Mouse (Mus musculus) left cerebral cortex, adult 9 months (tissue): ENCODE data around the gene Dcst1.

Experiments
- DNase-seq, 2 experiments: peaks; one replicate each; pipeline ENCODE4 v3.0.0; 2022; ENCODE audit warnings: low spot score in 2 of 2

The Dcst1 gene

GRCm38 (mm10) chr3:89388901-89389740 is 24.1 kb upstream of the Dcst1 start:
- peak in 1 of 2 experiments; percentile 32 for DNase-seq

GRCm38 (mm10) chr3:89388134-89388881 is 23.3 kb upstream of the Dcst1 start:
- peak in 1 of 2 experiments; percentile 43 for DNase-seq

GRCm38 (mm10) chr3:89387632-89388031 is 22.6 kb upstream of the Dcst1 start:
- no peak for DNase-seq

DNA sequence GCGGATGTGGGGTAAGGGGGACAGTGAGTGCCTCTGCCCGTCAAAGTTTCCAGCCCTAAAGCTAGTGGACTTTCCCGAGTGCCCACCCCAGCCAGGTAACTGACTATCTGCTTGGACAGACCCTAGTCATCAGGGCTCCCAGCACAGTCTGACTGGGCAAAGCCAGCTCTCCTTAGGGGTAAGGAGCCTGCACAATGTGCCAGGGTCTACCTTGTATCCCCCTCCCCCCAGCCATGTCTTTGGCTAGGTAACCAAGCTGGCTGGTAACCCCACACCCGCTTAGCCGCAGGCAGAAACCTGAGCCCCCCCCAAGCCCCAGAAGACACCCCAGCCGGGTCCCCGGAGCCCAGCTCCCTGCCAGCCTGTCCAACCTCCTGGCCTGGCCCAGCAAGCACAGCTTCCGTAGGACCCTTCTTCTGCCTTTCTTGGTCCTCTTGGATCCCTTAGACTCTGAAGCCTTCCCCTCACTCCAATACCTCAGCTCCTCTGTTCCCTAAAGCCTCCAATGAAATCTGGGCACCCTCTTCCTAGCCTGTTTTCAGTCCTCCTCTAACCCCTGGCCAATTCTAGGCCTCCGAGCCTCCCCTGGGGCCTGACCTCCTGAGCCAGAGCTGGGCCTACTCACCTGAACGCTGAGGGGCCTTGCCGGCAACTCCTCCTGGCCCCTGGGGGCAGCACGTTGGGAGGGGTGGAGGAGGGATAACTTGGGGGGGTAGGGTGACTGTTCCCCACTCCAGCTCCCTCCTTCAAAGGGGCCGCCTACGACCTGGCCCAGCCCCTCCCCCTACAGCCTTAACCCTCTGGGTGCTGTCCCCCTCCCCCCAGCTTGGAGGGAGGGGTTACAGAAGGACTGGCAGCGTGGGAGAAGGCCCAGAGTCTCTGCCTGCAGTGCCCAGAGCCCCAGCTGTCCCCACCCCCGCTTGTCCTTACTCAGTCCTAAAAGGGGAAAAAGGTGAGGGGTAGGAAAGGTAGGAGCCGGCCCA is 21.7 kb upstream of the Dcst1 start:
- no peak for DNase-seq

GRCm38 (mm10) chr3:89385451-89385850 is 20.4 kb upstream of the Dcst1 start:
- DNase-seq = no peak

GRCm38 (mm10) chr3:89384331-89385076 is 19.5 kb upstream of the Dcst1 start:
- DNase-seq = no peak

DNA sequence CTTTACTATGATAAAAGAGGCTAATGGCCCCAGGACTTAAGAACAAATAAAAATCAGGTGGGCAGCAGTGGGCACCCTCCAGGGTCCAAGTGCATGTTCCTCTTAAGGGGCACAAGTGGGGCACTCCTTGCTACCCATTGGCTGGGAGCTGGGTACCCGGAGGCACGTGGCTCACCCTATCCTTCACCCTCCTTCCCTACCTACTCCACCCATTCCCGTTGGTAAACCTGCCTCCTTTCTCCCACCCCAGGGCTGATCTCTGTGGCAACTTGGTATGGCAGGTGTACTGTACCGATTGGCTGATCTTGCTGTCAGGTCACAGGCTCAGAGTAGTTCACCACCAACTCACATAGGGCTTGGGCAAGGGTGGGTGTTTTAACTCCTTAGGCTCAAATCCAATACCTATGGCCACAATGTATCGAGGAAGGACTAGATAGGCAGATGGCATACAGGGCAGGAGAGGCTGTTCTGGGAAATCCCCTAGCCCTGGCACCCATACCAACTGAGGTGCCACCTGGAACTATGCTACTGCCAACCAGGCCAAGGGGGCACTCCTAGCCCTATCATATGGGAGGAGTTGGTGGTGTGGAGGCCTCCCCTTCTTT is 18.7 kb upstream of the Dcst1 start:
- DNase-seq = no peak

GRCm38 (mm10) chr3:89382950-89383349 is 17.9 kb upstream of the Dcst1 start:
- no peak for DNase-seq

- DNase-seq = no peak
These were observed 17.2 kb upstream of the Dcst1 start for GRCm38 (mm10) chr3:89382033-89382882.

DNA sequence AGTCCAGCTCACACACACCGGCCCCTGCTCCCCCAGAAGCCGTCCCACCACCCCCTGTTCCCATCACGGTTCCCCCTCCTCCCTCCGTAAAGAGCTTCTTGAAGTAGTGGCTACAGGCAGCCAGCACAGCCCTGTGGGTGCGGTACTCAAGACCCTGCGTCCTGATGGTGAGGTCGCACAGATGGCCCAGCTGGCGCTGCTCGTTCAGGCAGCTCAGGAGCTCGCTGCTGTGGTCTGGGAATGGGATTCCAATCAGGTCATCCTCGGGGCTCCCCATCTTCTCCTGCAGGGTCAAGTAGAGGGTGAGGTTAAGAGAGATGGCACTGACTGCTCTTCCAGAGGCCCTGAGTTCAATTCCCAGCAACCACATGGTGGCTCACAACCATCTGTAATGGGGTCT is 16.2 kb upstream of the Dcst1 start:
- DNase-seq = no peak

DNA sequence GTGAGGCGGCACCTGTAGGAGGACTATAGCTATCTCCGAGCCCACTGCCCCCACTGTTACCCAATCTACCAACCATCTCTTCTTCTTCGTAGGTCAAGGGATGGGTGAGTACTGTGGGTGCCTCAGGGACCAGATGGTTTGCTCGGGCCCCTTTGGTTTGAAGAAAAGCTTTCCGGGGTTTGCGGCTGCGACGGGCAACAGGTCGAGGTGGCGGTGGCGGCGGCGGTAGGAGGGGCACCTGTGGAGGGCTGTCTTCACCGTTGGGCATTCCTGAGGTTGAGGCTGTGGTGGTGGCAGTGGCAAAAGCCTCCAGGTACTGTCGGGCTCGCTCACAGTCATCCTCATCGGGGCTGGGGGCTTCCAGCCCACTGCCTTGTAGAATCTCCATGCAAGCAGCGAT is 15.7 kb upstream of the Dcst1 start:
- DNase-seq = no peak

- no peak for DNase-seq
These were observed 15.2 kb upstream of the Dcst1 start for GRCm38 (mm10) chr3:89380291-89380690.

DNA sequence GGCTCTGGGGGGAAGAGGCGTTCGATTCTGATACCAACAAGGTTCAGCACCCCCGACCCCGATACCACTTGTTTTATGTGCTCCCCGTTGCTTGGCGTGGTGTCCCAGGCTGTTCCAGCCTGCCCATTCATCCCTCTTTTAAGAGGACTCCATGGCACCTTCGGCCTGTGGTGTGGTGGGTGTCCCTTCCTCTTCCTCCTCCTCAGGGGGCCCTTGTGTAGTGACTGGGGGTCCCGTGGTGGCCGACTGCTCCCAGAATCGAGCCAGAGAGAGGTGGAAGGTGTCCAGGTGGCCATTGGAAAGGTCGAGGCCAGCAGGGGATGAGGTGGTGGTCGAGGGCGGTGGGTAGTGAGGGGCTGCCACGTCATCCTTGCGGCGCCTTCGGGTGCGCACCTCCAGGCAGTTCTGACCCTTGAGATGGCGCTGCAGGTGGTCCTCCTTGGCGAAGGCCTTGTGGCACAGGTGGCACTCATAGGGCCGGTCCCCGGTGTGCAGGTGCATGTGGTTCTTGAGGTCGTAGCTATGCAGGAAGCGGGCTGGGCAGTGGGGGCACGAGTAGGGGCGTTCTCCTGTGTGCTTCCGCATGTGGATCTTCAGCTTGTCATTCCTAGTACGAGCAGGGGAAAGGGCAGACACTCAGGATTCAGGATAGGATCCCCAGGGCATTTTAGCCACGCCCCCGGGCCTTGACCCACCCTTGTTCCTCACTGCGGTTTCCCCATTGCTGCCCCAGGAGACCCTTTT is 14.5 kb upstream of the Dcst1 start:
- no peak for DNase-seq

DNA sequence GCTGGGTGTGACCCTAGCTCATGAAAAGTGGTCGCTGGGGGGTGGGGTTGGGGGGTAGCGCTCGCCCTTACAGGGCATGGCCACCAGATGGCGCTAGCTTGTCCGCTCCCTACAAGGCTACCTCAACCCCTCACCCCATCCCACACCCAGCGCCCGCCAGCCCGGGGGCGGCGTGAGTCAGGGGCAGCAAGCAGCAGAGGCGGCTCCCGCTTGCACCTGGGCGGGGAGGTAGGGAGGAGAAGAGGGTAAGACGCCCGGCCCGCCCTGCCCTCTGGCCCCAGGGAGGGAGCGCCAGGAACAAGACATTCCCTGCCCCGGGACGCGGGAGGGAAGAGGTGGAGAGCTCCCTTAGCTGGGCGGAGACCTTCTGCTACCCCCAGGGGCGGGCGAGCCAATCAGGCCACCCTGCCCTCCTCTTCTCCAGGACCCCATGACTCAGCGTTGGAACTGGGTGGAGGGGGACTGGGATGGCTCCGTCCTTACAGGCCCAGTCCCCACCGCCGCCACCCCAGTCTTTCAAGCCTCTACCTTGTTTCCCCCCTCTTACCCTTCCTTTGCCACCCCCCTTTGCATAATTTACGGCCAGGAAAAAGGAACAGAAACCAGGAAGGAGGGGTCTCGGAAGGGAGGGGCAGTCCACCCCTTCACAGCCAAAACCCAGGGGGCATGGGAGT is 13.5 kb upstream of the Dcst1 start:
- peak in 1 of 2 experiments; percentile 67 for DNase-seq

- no peak for DNase-seq
These were observed 12.8 kb upstream of the Dcst1 start for GRCm38 (mm10) chr3:89377831-89378230.

DNA sequence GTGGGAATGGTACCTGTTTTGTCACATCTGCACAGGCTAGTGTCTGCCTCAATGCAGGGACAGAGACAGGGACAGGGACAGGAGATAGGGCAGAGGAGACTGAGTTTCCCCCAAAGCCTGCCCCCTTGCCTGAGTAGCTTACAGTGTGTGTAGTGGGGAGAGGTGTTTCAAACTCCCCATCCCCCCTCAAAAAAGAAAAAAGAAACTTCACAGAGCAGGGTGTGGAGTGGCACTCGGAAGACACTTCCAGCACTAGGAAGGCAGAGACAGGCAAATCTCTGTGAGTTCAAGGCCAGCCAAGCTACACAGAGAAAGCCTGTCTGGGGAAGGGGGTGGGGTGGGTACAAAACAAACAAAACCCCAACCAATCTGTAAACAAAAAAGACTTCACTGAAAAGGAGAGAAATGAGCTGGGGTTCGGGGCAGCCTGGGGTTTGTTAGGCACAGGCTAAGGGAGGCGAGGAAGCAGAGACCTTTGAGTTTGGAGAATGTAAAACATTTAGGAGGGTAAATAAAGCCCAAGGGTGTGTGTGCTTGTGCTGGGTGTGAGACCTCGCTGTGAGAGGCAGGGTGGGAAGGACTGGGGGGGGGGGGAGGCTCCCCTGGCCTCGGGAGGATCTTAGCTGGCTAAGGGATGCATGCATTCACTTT is 8.7 kb upstream of the Dcst1 start:
- no peak for DNase-seq

GRCm38 (mm10) chr3:89367338-89367737 is 2.3 kb upstream of the Dcst1 start:
- no peak for DNase-seq
